ENCODE assay signal across 8 mouse cellular contexts in the genomic region with DNA sequence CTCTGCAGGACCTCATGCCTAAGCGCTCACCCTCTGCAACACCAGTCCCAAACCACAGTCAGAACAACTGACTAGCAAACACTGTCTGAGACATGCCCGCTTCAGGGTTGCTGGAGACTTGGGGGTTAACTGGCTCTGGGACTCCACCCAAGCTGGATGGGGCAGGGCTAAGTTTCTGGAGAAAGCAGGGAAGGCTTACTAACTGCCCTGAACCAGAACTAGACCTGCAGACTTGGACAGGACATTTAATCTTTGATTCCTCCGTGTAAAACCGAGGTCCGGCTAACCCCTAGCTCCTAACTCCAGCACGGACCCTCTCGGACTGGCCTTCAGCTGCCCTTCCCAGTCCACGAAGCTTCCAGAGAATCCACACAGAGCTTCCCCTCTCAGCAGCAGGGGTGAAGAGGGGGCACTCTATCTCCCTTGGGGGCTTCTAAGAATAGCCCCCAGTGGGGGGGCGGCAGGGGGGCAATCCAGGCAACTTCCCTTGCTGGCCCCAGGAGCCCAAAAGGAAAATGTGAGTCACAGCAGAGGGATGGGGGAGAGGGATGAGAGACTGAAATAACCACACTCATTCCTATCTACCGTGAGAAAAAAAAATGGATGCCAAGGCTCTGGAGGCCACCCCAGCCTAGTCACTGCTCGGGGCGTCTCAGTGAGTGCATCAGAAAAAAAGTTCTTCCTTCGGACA. TPM values are rescaled to one million over a fixed set of nuclear protein-coding genes. Genes with fewer than 3 reads are reported as not detected.
DNase-seq lines count a peak whose midpoint lies in the region; ATAC-seq and TF ChIP-seq lines count a peak whose summit lies in the region.

No protein-coding gene starts in this region.

- no peak for TF ChIP-seq CTCF in olfactory bulb, adult 2 months (IDR thresholded peaks at IDR 0.05; ENCODE audit: insufficient read depth, low read depth, low read length)

- H3K9me3 ChIP-seq in forebrain, embryonic 15.5 days, result no peaks in the 10 kb centered on the region
- no peaks in the 10 kb centered on the region for H3K9me3 ChIP-seq in forebrain, embryonic 11.5 days (ENCODE audit: control insufficient read depth, low read length)
- H3K9me3 ChIP-seq in heart, embryonic 10.5 days, result no peaks in the 10 kb centered on the region
- H3K9me3 ChIP-seq in kidney, embryonic 16.5 days (ENCODE audit: low read length), result no peaks in the 10 kb centered on the region

- no peak overlapping the region for H3K27ac ChIP-seq in forebrain, embryonic 15.5 days (replicated peaks)
- no peak overlapping the region for H3K27ac ChIP-seq in forebrain, embryonic 11.5 days (ENCODE audit: low read depth, low read length)
- peak overlapping the region; percentile 98 for H3K27ac ChIP-seq in heart, embryonic 10.5 days
- peak overlapping the region; percentile 91 for H3K27ac ChIP-seq in kidney, embryonic 16.5 days (ENCODE audit: low read length)
- H3K27ac ChIP-seq in olfactory bulb, adult 2 months (ENCODE audit: insufficient read depth, low read depth, low read length), result no peak overlapping the region

- H3K4me2 ChIP-seq in forebrain, embryonic 15.5 days (replicated peaks), result no peak overlapping the region
- no peak overlapping the region for H3K4me2 ChIP-seq in forebrain, embryonic 11.5 days (ENCODE audit: low read depth, low read length, severe bottlenecking)
- peak overlapping the region; percentile 64 for H3K4me2 ChIP-seq in kidney, embryonic 16.5 days (replicated peaks; ENCODE audit: low read depth, low read length)

- peaks cover 46% of the 10 kb centered on the region for H3K36me3 ChIP-seq in forebrain, embryonic 15.5 days
- peaks cover 6% of the 10 kb centered on the region for H3K36me3 ChIP-seq in forebrain, embryonic 11.5 days (ENCODE audit: control insufficient read depth, insufficient read depth, low read length)
- H3K36me3 ChIP-seq in heart, embryonic 10.5 days, result peaks cover 78% of the 10 kb centered on the region
- H3K36me3 ChIP-seq in kidney, embryonic 16.5 days (ENCODE audit: insufficient read depth, low read length), result peaks cover 43% of the 10 kb centered on the region

- no peak for TF ChIP-seq POLR2A in olfactory bulb, adult 2 months (IDR thresholded peaks at IDR 0.05; ENCODE audit: insufficient read depth, low read depth, low read length)

- no peaks in the 10 kb centered on the region for H3K27me3 ChIP-seq in forebrain, embryonic 15.5 days
- no peaks in the 10 kb centered on the region for H3K27me3 ChIP-seq in forebrain, embryonic 11.5 days (ENCODE audit: control insufficient read depth, insufficient read depth, low read length)
- H3K27me3 ChIP-seq in heart, embryonic 10.5 days (ENCODE audit: insufficient read depth, poor library complexity, severe bottlenecking), result no peaks in the 10 kb centered on the region
- no peaks in the 10 kb centered on the region for H3K27me3 ChIP-seq in kidney, embryonic 16.5 days (ENCODE audit: insufficient read depth, low read length)

- no peak for DNase-seq in forebrain, embryonic 11.5 days (ENCODE audit: low spot score)
- DNase-seq in ZHBTc4 (ENCODE audit: low read depth, low spot score), result peak; percentile 59
- peak; percentile 90 for DNase-seq in heart, embryonic 10.5 days (ENCODE audit: low spot score)
- DNase-seq in layer of hippocampus, adult 8-10 months (ENCODE audit: low spot score in 2 of 2), result no peak

- no peak overlapping the region for H3K4me3 ChIP-seq in forebrain, embryonic 15.5 days
- no peak overlapping the region for H3K4me3 ChIP-seq in forebrain, embryonic 11.5 days (ENCODE audit: low read depth, low read length)
- peak overlapping the region; percentile 52 for H3K4me3 ChIP-seq in heart, embryonic 10.5 days
- peak overlapping the region; percentile 45 for H3K4me3 ChIP-seq in kidney, embryonic 16.5 days (ENCODE audit: low read length)
- H3K4me3 ChIP-seq in olfactory bulb, adult 2 months (ENCODE audit: insufficient read depth, low read depth, low read length), result 0 out of 2 replicates have a peak overlapping the region, but pooled peaks have one; percentile 2

- WGBS in forebrain, embryonic 15.5 days, result 74% methylated on average over 13 of the region's 13 CpGs
- WGBS in forebrain, embryonic 11.5 days, result 65% methylated on average over 13 of the region's 13 CpGs
- 21% methylated on average over 13 of the region's 13 CpGs for WGBS in heart, embryonic 10.5 days
- 22% methylated on average over 13 of the region's 13 CpGs for WGBS in kidney, embryonic 16.5 days
- WGBS in olfactory bulb, adult 2 months, result 36% methylated on average over 13 of the region's 13 CpGs

- H3K9ac ChIP-seq in forebrain, embryonic 15.5 days (replicated peaks), result peak overlapping the region; percentile 28
- H3K9ac ChIP-seq in forebrain, embryonic 11.5 days (ENCODE audit: low read length), result no peak overlapping the region
- H3K9ac ChIP-seq in kidney, embryonic 16.5 days (replicated peaks; ENCODE audit: low read length), result peak overlapping the region; percentile 65

- ATAC-seq in forebrain, embryonic 15.5 days (replicated peaks), result no peak
- no peak for ATAC-seq in forebrain, embryonic 11.5 days (replicated peaks; ENCODE audit: low FRiP score)
- ATAC-seq in kidney, embryonic 16.5 days (ENCODE audit: low FRiP score, low TSS enrichment), result peak; percentile 58
- no peak for ATAC-seq in cerebellum, adult (ENCODE audit: insufficient number of reproducible peaks, low FRiP score, low TSS enrichment)

- peaks cover 27% of the 10 kb centered on the region for H3K4me1 ChIP-seq in forebrain, embryonic 15.5 days
- H3K4me1 ChIP-seq in forebrain, embryonic 11.5 days (replicated peaks; ENCODE audit: control insufficient read depth, insufficient read depth, low read length), result peaks cover 8% of the 10 kb centered on the region; the same call in 1 of the 2 replicates
- H3K4me1 ChIP-seq in heart, embryonic 10.5 days, result peaks cover 79% of the 10 kb centered on the region
- peaks cover 67% of the 10 kb centered on the region for H3K4me1 ChIP-seq in kidney, embryonic 16.5 days (ENCODE audit: insufficient read depth, low read length)
- H3K4me1 ChIP-seq in olfactory bulb, adult 2 months (ENCODE audit: control insufficient read depth, insufficient read depth, low read length), result peaks cover 48% of the 10 kb centered on the region

RNA-seq across cellular contexts. Expression of a gene that starts 7.5 kb away (rescaled TPM):
- polyA plus RNA-seq in forebrain, embryonic 15.5 days (2015; fragmentation: Nextera tagmentation; extraction: Ambion mirVana), result 12.5 and 13.8 TPM in 2 replicates
- polyA plus RNA-seq in forebrain, embryonic 11.5 days (2014; fragmentation: Nextera tagmentation; extraction: Ambion mirVana), result 11.2 and 12.3 TPM in 2 replicates
- 25.5 and 33.5 TPM in 2 replicates for polyA plus RNA-seq in heart, embryonic 10.5 days (2016; fragmentation: Nextera tagmentation; extraction: Ambion mirVana)
- 24.4 and 26.0 TPM in 2 replicates for polyA plus RNA-seq in kidney, embryonic 16.5 days (2015; fragmentation: Nextera tagmentation; extraction: Ambion mirVana)
- 87.5 TPM in 1 of 2 replicates, not detected in the other for polyA plus RNA-seq in olfactory bulb, adult 2 months (2012; ENCODE audit: insufficient read depth, insufficient read length, low replicate concordance, missing spikeins)
- total RNA-seq in layer of hippocampus, adult 8-10 months (2022), result 10 to 100 TPM; 47.3 to 58.6 (median 52.2) TPM

RNA-seq across cellular contexts. Expression of a gene that starts 28.3 kb away (rescaled TPM):
- 134 and 138 TPM in 2 replicates for polyA plus RNA-seq in forebrain, embryonic 15.5 days (2015; fragmentation: Nextera tagmentation; extraction: Ambion mirVana)
- 45.3 and 46.9 TPM in 2 replicates for polyA plus RNA-seq in forebrain, embryonic 11.5 days (2014; fragmentation: Nextera tagmentation; extraction: Ambion mirVana)
- 9.9 and 23.3 TPM in 2 replicates for polyA plus RNA-seq in heart, embryonic 10.5 days (2016; fragmentation: Nextera tagmentation; extraction: Ambion mirVana)
- polyA plus RNA-seq in kidney, embryonic 16.5 days (2015; fragmentation: Nextera tagmentation; extraction: Ambion mirVana), result 34.4 and 34.9 TPM in 2 replicates
- not detected in 2 replicates for polyA plus RNA-seq in olfactory bulb, adult 2 months (2012; ENCODE audit: insufficient read depth, insufficient read length, low replicate concordance, missing spikeins)
- 100 to 1,000 TPM; 163 to 193 (median 176) TPM for total RNA-seq in layer of hippocampus, adult 8-10 months (2022)

RNA-seq across cellular contexts. Expression of a gene that starts 31.5 kb away (rescaled TPM):
- 0.56 TPM in 1 of 2 replicates, not detected in the other for polyA plus RNA-seq in forebrain, embryonic 15.5 days (2015; fragmentation: Nextera tagmentation; extraction: Ambion mirVana)
- polyA plus RNA-seq in forebrain, embryonic 11.5 days (2014; fragmentation: Nextera tagmentation; extraction: Ambion mirVana), result not detected in 2 replicates
- 0.43 TPM in 1 of 2 replicates, not detected in the other for polyA plus RNA-seq in heart, embryonic 10.5 days (2016; fragmentation: Nextera tagmentation; extraction: Ambion mirVana)
- 0.41 and 0.69 TPM in 2 replicates for polyA plus RNA-seq in kidney, embryonic 16.5 days (2015; fragmentation: Nextera tagmentation; extraction: Ambion mirVana)
- not detected in 2 replicates for polyA plus RNA-seq in olfactory bulb, adult 2 months (2012; ENCODE audit: insufficient read depth, insufficient read length, low replicate concordance, missing spikeins)
- not detected for total RNA-seq in layer of hippocampus, adult 8-10 months (2022)

RNA-seq across cellular contexts. Expression of a gene that starts 31.6 kb away (rescaled TPM):
- 66.5 and 72.0 TPM in 2 replicates for polyA plus RNA-seq in forebrain, embryonic 15.5 days (2015; fragmentation: Nextera tagmentation; extraction: Ambion mirVana)
- 62.2 and 67.0 TPM in 2 replicates for polyA plus RNA-seq in forebrain, embryonic 11.5 days (2014; fragmentation: Nextera tagmentation; extraction: Ambion mirVana)
- polyA plus RNA-seq in heart, embryonic 10.5 days (2016; fragmentation: Nextera tagmentation; extraction: Ambion mirVana), result 42.8 and 53.0 TPM in 2 replicates
- polyA plus RNA-seq in kidney, embryonic 16.5 days (2015; fragmentation: Nextera tagmentation; extraction: Ambion mirVana), result 64.4 and 76.4 TPM in 2 replicates
- 109 TPM in 1 of 2 replicates, not detected in the other for polyA plus RNA-seq in olfactory bulb, adult 2 months (2012; ENCODE audit: insufficient read depth, insufficient read length, low replicate concordance, missing spikeins)
- 10 to 100 TPM; 37.3 to 43.8 (median 42.7) TPM for total RNA-seq in layer of hippocampus, adult 8-10 months (2022)

Comparison
In these comparisons a context has a peak if more than half of its experiments do, and no peak if none do; other contexts are left out.
1. H3K27ac ChIP-seq: peak in heart, embryonic 10.5 days (single experiment) and kidney, embryonic 16.5 days (single experiment); none in forebrain, embryonic 15.5 days (single experiment), forebrain, embryonic 11.5 days (single experiment) and olfactory bulb, adult 2 months (single experiment).
2. H3K4me3 ChIP-seq: peak in heart, embryonic 10.5 days (single experiment), kidney, embryonic 16.5 days (single experiment) and olfactory bulb, adult 2 months (single experiment); none in forebrain, embryonic 15.5 days (single experiment) and forebrain, embryonic 11.5 days (single experiment).
3. DNase-seq: peak in ZHBTc4 (single experiment) and heart, embryonic 10.5 days (single experiment); none in forebrain, embryonic 11.5 days (single experiment) and layer of hippocampus, adult 8-10 months (0 of 2).